Mouse (Mus musculus): ENCODE measurements around the gene Samt4.
"Not testable (repeated sequence)": the region's sequence is repeated elsewhere in the genome, so short reads cannot be mapped to it uniquely, and the experiment has no call there.

The Samt4 gene

GRCm38 (mm10) chrX:154481702-154482101 lies at the start of gene Samt4:
Samt4 (plus strand) TSS chrX:154482002.
- no peak for DNase-seq (ENCODE audit: low spot score)

- DNase-seq (ENCODE audit: low spot score), result not testable (repeated sequence)
Measured at GRCm38 (mm10) chrX:154443696-154444095, 38.1 kb upstream of the Samt4 start.

GRCm38 (mm10) chrX:154468386-154468785 lies 13.4 kb upstream of the Samt4 start:
- DNase-seq (ENCODE audit: low spot score), result not testable (repeated sequence)

Measured in embryo, embryonic 10.5 days (tissue).